Mouse (Mus musculus) bone marrow, adult 2 months (tissue): ENCODE measurements at regions not wholly inside any gene's neighbourhood (a gene's known extent, or its start where the extent isn't known, plus 50 kb on each side); places are given as distances from the start of the nearest gene placed in this dataset.

ENCODE experiments used
- H3K27ac ChIP-seq: fragments of 200-500 bp; 2 replicates; pipeline ENCODE4 v1.5.1; 2012; ENCODE audit warnings: low read depth, mild to moderate bottlenecking, control low read depth, inconsistent platforms, low read length; ENCODE audit not compliant: control insufficient read depth, poor library complexity, insufficient read depth
- H3K4me1 ChIP-seq: fragments of 200-500 bp; 2 replicates; pipeline ENCODE4 v1.6.1; 2011; ENCODE audit warnings: low read length; ENCODE audit not compliant: control insufficient read depth, insufficient read depth
- H3K4me3 ChIP-seq: fragments of 200-500 bp; replicated peaks from 2 replicates; pipeline ENCODE3; 2011; ENCODE audit warnings: mild to moderate bottlenecking, low read depth, low read length, control low read depth; ENCODE audit not compliant: control insufficient read depth
- CTCF ChIP-seq: fragments of 200-500 bp; IDR thresholded peaks from 2 replicates; pipeline ENCODE4 v1.5.1; 2011; ENCODE audit warnings: low read length, control low read depth; ENCODE audit not compliant: control insufficient read depth, insufficient read depth
- POLR2A ChIP-seq: fragments of 200-500 bp; IDR thresholded peaks from 2 replicates; pipeline ENCODE4 v1.6.1; 2011; ENCODE audit warnings: low read depth, mild to moderate bottlenecking, control low read depth, low read length, borderline replicate concordance; ENCODE audit not compliant: control insufficient read depth
- WGBS: fragments of 180-500 bp; shearing (Covaris S2); methylation state at CpG from one replicate; pipeline ENCODE4 v1.1.7; 2018; 5-methylcytosine and 5-hydroxymethylcytosine counted together

DNA sequence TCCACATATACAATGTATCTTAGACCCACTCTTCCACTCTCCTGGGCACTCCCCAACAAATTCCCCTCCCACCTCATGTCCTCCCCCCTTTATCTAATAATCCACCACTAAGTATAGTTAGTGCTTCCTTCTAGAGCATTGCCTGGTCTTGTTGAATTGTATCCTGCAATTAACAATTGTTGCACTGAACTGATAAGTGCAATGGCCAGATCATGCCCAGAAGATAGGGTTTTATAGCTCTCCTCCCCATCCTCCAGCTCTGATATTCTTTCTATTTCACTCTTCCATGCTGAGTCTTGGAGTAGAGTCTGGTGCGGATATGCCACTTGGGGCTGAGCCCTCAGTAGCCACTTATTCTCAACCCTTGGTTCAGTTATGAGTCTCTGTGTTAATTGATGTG lies 159.6 kb upstream of the Klf3 start:
- no peak overlapping the region for H3K4me3 ChIP-seq
- 95% methylated on average over 1 of the region's 1 CpGs for WGBS
- TF ChIP-seq POLR2A (no peak), CTCF (no peak)
- no peak overlapping the region for H3K27ac ChIP-seq
- peaks cover 1% of the 10 kb centered on the region for H3K4me1 ChIP-seq

- peak overlapping the region; percentile 1 for H3K4me3 ChIP-seq
- H3K4me1 ChIP-seq: peaks cover 1% of the 10 kb centered on the region
- 18% methylated on average over 18 of the region's 18 CpGs for WGBS
- no peak for TF ChIP-seq POLR2A
- no peak for TF ChIP-seq CTCF
- H3K27ac ChIP-seq: no peak overlapping the region
Observed at GRCm38 (mm10) chr5:64647417-64648125, 155.6 kb upstream of the Klf3 start.

DNA sequence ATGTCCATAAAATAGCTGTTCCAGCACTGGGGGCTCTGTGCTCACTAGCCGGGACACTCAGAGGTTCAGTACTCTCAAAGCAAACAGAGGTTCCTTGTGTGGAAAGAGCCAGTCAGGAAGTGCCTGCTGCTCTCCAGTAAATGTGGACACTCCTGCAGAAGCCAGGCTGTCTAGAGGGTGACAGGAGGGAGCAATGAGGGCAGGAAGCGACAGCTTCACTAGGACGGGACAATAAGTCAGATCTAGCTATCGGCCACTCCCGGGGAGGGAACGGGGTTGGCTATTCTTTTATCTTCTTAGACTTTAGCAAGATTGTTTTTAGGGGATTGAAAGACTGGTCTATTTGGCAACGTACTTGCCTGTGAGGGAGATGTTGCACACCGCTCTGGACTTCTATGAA lies 154.7 kb upstream of the Klf3 start:
- Histone ChIP-seq H3K4me1 (peaks cover 1% of the 10 kb centered on the region), H3K4me3 (no peak overlapping the region), H3K27ac (no peak overlapping the region)
- TF ChIP-seq POLR2A: no peak
- no peak for TF ChIP-seq CTCF
- WGBS: 27% methylated on average over 8 of the region's 8 CpGs

DNA sequence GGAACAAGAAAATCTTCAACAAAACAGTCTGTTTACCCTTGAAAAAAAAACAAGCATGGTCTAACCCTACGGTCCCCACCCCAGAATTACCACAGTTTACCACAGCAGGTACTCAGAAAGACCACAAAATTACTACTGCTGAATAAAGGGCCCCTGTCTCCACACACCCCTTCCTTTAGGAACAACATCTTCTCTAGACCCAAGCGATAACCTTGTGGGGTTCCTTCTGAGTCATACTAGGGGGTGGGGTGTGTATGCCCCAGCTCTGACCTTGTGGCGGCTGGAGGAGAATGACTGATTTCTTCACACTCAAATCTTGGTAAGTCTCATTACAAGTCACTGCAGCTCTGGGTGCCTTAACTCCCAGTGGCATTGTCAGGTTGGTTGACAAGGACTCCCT lies 151.8 kb upstream of the Klf3 start:
- peaks cover 1% of the 10 kb centered on the region for H3K4me1 ChIP-seq
- H3K4me3 ChIP-seq: no peak overlapping the region
- WGBS: 32% methylated on average over 3 of the region's 3 CpGs
- TF ChIP-seq CTCF (no peak), POLR2A (no peak)
- H3K27ac ChIP-seq: no peak overlapping the region

DNA sequence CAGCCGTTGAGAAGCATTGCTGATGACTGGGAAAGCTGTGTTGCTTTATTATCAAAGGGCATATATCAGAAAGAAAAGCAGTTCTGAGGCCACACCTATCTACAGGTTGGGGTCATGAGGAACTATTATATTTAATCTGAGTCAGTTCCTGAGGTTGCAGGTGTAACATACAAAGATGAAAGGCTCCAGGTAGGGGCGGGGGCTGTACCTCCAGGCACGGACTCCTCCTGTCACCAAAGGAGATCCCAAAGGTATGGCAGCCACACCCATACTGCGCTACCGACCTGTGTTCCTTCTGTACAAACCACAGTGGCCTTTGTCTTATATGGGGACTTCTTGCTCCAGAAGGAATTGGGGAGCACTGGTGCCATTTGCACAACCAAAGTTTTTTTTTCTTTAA lies 149.4 kb upstream of the Klf3 start:
- WGBS: 82% methylated on average over 5 of the region's 5 CpGs

GRCm38 (mm10) chr5:64655286-64655685 lies 147.9 kb upstream of the Klf3 start:
- Histone ChIP-seq H3K27ac (no peak overlapping the region), H3K4me1 (no peaks in the 10 kb centered on the region; the same call in 1 of the 2 replicates), H3K4me3 (no peak overlapping the region)
- no peak for TF ChIP-seq CTCF
- no peak for TF ChIP-seq POLR2A
- 23% methylated on average over 5 of the region's 5 CpGs for WGBS

More for the DNA sequence above, 149.4 kb upstream of the Klf3 start:
- no peaks in the 10 kb centered on the region; the same call in 1 of the 2 replicates for H3K4me1 ChIP-seq
- no peak overlapping the region for H3K27ac ChIP-seq
- TF ChIP-seq CTCF: no peak
- TF ChIP-seq POLR2A: no peak
- no peak overlapping the region for H3K4me3 ChIP-seq

DNA sequence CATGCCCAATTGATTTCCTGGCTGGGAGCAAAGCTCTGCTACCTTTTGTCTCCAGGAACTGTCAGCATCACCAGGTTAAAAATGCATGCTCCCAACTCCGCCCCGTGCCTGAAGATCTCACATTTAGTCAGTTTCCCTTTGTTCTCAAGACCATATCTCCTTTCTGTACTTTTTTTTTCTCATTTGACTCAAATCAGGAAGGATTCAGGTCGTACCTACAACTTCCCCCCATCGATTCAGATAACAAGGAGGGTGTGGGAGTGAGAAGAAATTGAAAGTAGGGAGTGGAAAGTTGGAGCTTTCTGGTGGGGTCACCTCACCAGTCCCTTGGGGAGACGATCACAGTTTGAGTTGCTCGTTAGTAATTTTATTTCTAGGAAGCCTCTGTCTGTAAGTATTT lies 141.2 kb upstream of the Klf3 start:
- H3K27ac ChIP-seq: no peak overlapping the region
- WGBS: 34% methylated on average over 6 of the region's 6 CpGs
- no peak overlapping the region for H3K4me3 ChIP-seq
- peaks cover under 1% of the 10 kb centered on the region for H3K4me1 ChIP-seq
- TF ChIP-seq POLR2A (no peak), CTCF (no peak)

GRCm38 (mm10) chr5:64662476-64662875 lies 140.7 kb upstream of the Klf3 start:
- no peak overlapping the region for H3K4me3 ChIP-seq
- no peak for TF ChIP-seq CTCF
- no peak for TF ChIP-seq POLR2A
- H3K27ac ChIP-seq: no peak overlapping the region
- H3K4me1 ChIP-seq: peaks cover 2% of the 10 kb centered on the region
- 6% methylated on average over 7 of the region's 7 CpGs for WGBS

DNA sequence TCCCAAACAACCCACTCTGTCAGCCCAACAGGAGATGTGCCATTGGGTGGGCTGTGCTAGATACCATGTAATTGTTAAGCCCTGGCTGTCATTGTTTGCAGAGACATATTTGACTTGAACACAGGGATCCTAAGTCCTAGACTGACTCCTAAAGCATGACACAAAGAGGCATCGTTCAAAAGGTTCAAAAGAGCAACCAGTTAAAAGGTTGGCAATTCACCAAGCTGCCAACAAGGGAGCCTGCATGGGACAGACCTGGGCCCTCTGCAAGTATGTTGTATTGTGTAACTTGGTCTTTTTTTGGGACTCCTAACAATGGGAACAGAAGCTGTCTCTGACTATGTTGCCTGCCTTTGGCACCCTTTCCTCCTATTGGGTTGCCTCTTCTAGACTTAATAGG lies 139.4 kb upstream of the Klf3 start:
- WGBS: 88% methylated on average over 1 of the region's 1 CpGs
- Histone ChIP-seq H3K27ac (no peak overlapping the region), H3K4me1 (peaks cover 2% of the 10 kb centered on the region), H3K4me3 (no peak overlapping the region)
- no peak for TF ChIP-seq POLR2A
- no peak for TF ChIP-seq CTCF
